Mouse (Mus musculus) left cerebral cortex, postnatal 25 days (tissue): ENCODE results near the gene Dnajc21. TPM values are rescaled to one million over a fixed set of nuclear protein-coding genes. Genes with fewer than 3 reads are reported as not detected.
A peak's percentile ranks its signal among the peaks of the same experiment; 100 is the strongest.
"Not testable (repeated sequence)": the region's sequence is repeated elsewhere in the genome, so short reads cannot be mapped to it uniquely, and the experiment has no call there.

Experiments
- DNase-seq, 2 experiments: peaks; one replicate each; pipeline ENCODE4 v3.0.0; 2022; ENCODE audit warnings: low spot score in 2 of 2, mixed read lengths in 1 of 2
- intact Hi-C: fragments of 180-260 bp; cut with DNase I; formaldehyde crosslinking; loops from one replicate; pipeline ENCODE4 v1.15.1; 2025
- total RNA-seq, 2 experiments: library from RNA; stranded (reverse); gene quantifications; 2 replicates each; pipeline ENCODE4 v1.2.3; 2021

The Dnajc21 gene
- total RNA-seq, result 10 to 100 TPM; 22.3 to 31.7 TPM

GRCm38 (mm10) chr15:10470151-10470831, at the start of gene Dnajc21:
TSS of gene Dnajc21 (minus strand) at chr15:10470516.
- intact Hi-C loops, result no loop called here
- peak; percentile 70 to 73 for DNase-seq

- intact Hi-C loops, result no loop called here
- DNase-seq, result no peak
Observed at GRCm38 (mm10) chr15:10515166-10515565, 44.9 kb upstream of the Dnajc21 start.

GRCm38 (mm10) chr15:10506099-10506498, 35.8 kb upstream of the Dnajc21 start:
- intact Hi-C loops, result loop anchor here (10.0 kb wide), 2 partner anchors 209 to 879 kb away; partner anchors contain the start of gene Rai14
- no peak for DNase-seq

GRCm38 (mm10) chr15:10500838-10501719, 30.8 kb upstream of the Dnajc21 start:
- intact Hi-C loops, result loop anchor here (1.0 to 10.0 kb wide), 4 partner anchors 214 to 884 kb away; partner anchors contain the start of gene Rai14
- peak; percentile 63 for DNase-seq

- intact Hi-C loops, result loop anchor here (2.0 to 10.0 kb wide), 3 partner anchors 215 to 885 kb away; partner anchors contain the start of gene Rai14
- no peak for DNase-seq
Observed at GRCm38 (mm10) chr15:10500035-10500434, 29.7 kb upstream of the Dnajc21 start.

GRCm38 (mm10) chr15:10499593-10499992, 29.3 kb upstream of the Dnajc21 start:
- no peak for DNase-seq
- intact Hi-C loops, result no loop called here

- intact Hi-C loops, DNase-seq: not testable (repeated sequence)
Observed at GRCm38 (mm10) chr15:10496696-10497095, 26.4 kb upstream of the Dnajc21 start.

GRCm38 (mm10) chr15:10495944-10496343, 25.6 kb upstream of the Dnajc21 start:
- intact Hi-C loops, result no loop called here
- no peak for DNase-seq

- DNase-seq, result peak in 1 of 2 experiments; percentile 52
Observed at GRCm38 (mm10) chr15:10490101-10490500, 19.8 kb upstream of the Dnajc21 start.

GRCm38 (mm10) chr15:10487246-10487645, 16.9 kb upstream of the Dnajc21 start:
- intact Hi-C loops, result no loop called here
- DNase-seq, result no peak

More at GRCm38 (mm10) chr15:10490101-10490500, 19.8 kb upstream of the Dnajc21 start:
- intact Hi-C loops, result no loop called here

- intact Hi-C loops, result loop anchor here (1.0 kb wide), 1 partner anchor 495 kb away; the partner anchor contains the start of gene Amacr
- DNase-seq, result no peak
Observed at GRCm38 (mm10) chr15:10486365-10486839, 16.1 kb upstream of the Dnajc21 start.

GRCm38 (mm10) chr15:10485484-10486364, 15.4 kb upstream of the Dnajc21 start, which contains the start of the genes Brix1 and Rad1:
TSS of gene Brix1 (minus strand) at chr15:10485947.
TSS of gene Rad1 (plus strand) at chr15:10486018.
- peak; percentile 96 to 98 for DNase-seq
- intact Hi-C loops, result loop anchor here (1.0 kb wide), 1 partner anchor 496 kb away; the partner anchor contains the start of gene Amacr

GRCm38 (mm10) chr15:10470941-10471340, 625 bp upstream of the Dnajc21 start:
- intact Hi-C loops, result no loop called here
- DNase-seq, result no peak

GRCm38 (mm10) chr15:10469641-10470150, 620 bp downstream of the Dnajc21 start:
- peak; percentile 13 to 38 for DNase-seq
- intact Hi-C loops, result no loop called here

- DNase-seq, result no peak
- intact Hi-C loops, result no loop called here
Observed at GRCm38 (mm10) chr15:10468761-10469160, 1.6 kb downstream of the Dnajc21 start.

GRCm38 (mm10) chr15:10464678-10465077, 5.6 kb downstream of the Dnajc21 start:
- intact Hi-C loops, result loop anchor here (5.0 kb wide), 1 partner anchor 52 kb away; no protein-coding TSS in a partner anchor
- DNase-seq, result no peak

- intact Hi-C loops, result loop anchor here (5.0 kb wide), 1 partner anchor 51 kb away; no protein-coding TSS in a partner anchor
- DNase-seq, result peak; percentile 20 to 79
Observed at GRCm38 (mm10) chr15:10463555-10463954, 6.8 kb downstream of the Dnajc21 start.

- peak in 1 of 2 experiments; percentile 48 for DNase-seq
- intact Hi-C loops, result loop anchor here (5.0 kb wide), 1 partner anchor 49 kb away; no protein-coding TSS in a partner anchor
Observed at GRCm38 (mm10) chr15:10460986-10461385, 9.3 kb downstream of the Dnajc21 start.
